Mouse (Mus musculus) stomach, postnatal 0 days (tissue): ENCODE measurements at regions not wholly inside any gene's neighbourhood (a gene's known extent, or its start where the extent isn't known, plus 50 kb on each side); places are given as distances from the start of the nearest gene placed in this dataset.

ENCODE experiments used
- CTCF ChIP-seq: IDR thresholded peaks from 2 replicates; pipeline ENCODE4 v1.5.1; 2016; ENCODE audit warnings: antibody characterized with exemption, low read depth, mild to moderate bottlenecking, moderate library complexity
- EP300 ChIP-seq: optimal IDR thresholded peaks from 2 replicates; pipeline ENCODE3; 2016; ENCODE audit warnings: antibody characterized with exemption

GRCm38 (mm10) chr11:18011101-18011733 lies 57.5 kb upstream of the Etaa1 start:
- peak; percentile 76 for TF ChIP-seq CTCF
- no peak for TF ChIP-seq EP300
